Mouse (Mus musculus): ENCODE data around the gene C2cd4b.

GRCm38 (mm10) chr9:67795205-67795675, 36.0 kb downstream of the C2cd4b start:
- TF ChIP-seq CTCF (IDR thresholded peaks at IDR 0.05; ENCODE audit: low read depth) (no peak), EP300 (IDR thresholded peaks at IDR 0.05; ENCODE audit: low read depth) (no peak)
